Mouse (Mus musculus) kidney, postnatal 0 days (tissue): ENCODE measurements around the gene Rgl1. TPM values are rescaled to one million over a fixed set of nuclear protein-coding genes. Genes with fewer than 3 reads are reported as not detected.
A peak's percentile ranks its signal among the peaks of the same experiment; 100 is the strongest.

ENCODE experiments used
- ATAC-seq: fragments of 200-750 bp; cut with Nextera tagmentation; replicated peaks from 2 replicates; pipeline ENCODE4 v1.8.0; 2017; ENCODE audit warnings: low read depth, moderate number of reproducible peaks, moderate TSS enrichment, moderate library complexity; ENCODE audit not compliant: low FRiP score
- DNase-seq: peaks from one replicate; pipeline ENCODE4 v3.0.0-alpha.2; 2016; ENCODE audit warnings: low spot score
- H3K27ac ChIP-seq: fragments of 300-500 bp; sonication (generic); 2 replicates; pipeline ENCODE4 v1.5.1; 2014; ENCODE audit warnings: mild to moderate bottlenecking
- H3K27me3 ChIP-seq: fragments of 300-500 bp; sonication (generic); 2 replicates; pipeline ENCODE4 v1.6.1; 2014; ENCODE audit warnings: low read length, mixed read lengths; ENCODE audit not compliant: insufficient read depth
- H3K36me3 ChIP-seq: fragments of 300-500 bp; sonication (generic); 2 replicates; pipeline ENCODE4 v1.6.1; 2014; ENCODE audit warnings: low read length, mixed read lengths; ENCODE audit not compliant: insufficient read depth
- H3K4me1 ChIP-seq: fragments of 300-500 bp; sonication (generic); replicated peaks from 2 replicates; pipeline ENCODE4 v1.6.1; 2014; ENCODE audit warnings: antibody characterized with exemption, low read length, mixed read lengths; ENCODE audit not compliant: insufficient read depth
- H3K4me2 ChIP-seq: fragments of 300-500 bp; sonication (generic); 2 replicates; pipeline ENCODE4 v1.6.1; 2014; ENCODE audit warnings: mild to moderate bottlenecking, low read length, moderate library complexity, mixed read lengths
- H3K4me3 ChIP-seq: fragments of 300-500 bp; sonication (generic); replicated peaks from 2 replicates; pipeline ENCODE4 v1.5.1; 2014; ENCODE audit warnings: low read depth, low read length
- H3K9ac ChIP-seq: fragments of 300-500 bp; sonication (generic); 2 replicates; pipeline ENCODE4 v1.6.1; 2014; ENCODE audit warnings: low read depth, low read length
- H3K9me3 ChIP-seq: fragments of 300-500 bp; sonication (generic); replicated peaks from 2 replicates; pipeline ENCODE4 v1.6.1; 2016; ENCODE audit warnings: low read length, inconsistent platforms, mixed read lengths
- CTCF ChIP-seq: IDR thresholded peaks from 2 replicates; pipeline ENCODE4 v1.5.1; 2016; ENCODE audit warnings: antibody characterized with exemption, low read depth, mild to moderate bottlenecking, moderate library complexity
- WGBS: fragments of 180-500 bp; shearing (Covaris S2); extraction: QIAGEN DNeasy Blood & Tissue Kit; methylation state at CpG from one replicate; pipeline ENCODE4 v1.1.7; 2014; 5-methylcytosine and 5-hydroxymethylcytosine counted together
- polyA plus RNA-seq: library from polyadenylated mRNA; unstranded; fragments of >200 nt; fragmentation: Nextera tagmentation; extraction: Ambion mirVana; gene quantifications from 2 replicates; pipeline ENCODE4 v1.2.1, GENCODE M21; 2015

Rgl1 gene
- polyA plus RNA-seq, 1 experiment from 2014 or later, result 59.4 TPM

DNA sequence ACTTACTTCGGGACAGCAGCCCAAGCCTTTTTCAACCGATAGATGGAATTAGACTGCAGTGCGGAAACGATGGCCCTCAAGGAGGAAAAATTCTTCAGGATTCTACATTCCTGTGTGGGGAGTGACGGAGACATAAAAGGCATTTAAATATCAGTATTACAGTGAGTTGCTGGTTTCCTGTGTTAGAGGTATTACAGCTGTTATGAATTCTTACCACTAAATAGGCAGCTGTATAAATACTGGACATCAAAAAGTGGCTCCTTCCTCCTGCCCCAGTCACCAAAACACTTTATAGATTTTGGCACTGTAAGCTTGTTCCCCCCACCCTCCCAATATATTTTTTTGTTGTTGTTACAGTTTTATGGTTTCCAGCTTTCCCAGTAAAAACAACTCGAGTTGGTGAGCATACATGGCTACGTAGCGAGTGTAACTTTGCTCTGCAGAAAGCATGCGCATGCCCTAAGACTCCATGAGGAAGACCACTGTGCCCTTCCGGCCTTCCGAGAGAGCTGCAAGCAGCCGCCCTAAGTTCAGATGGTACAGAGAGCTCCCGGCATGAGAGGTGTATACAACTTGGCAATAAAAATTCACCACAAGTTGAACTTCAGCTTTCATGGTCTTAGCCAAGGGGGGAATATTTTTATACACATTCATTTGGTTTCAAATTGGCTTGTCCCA, 217.0 kb downstream of the Rgl1 start:
- H3K4me3 ChIP-seq, result no peak overlapping the region
- DNase-seq, result peak; percentile 96
- peak overlapping the region; percentile 83 for H3K27ac ChIP-seq
- WGBS, result 55% methylated on average over 13 of the region's 13 CpGs
- H3K9me3 ChIP-seq, result no peaks in the 10 kb centered on the region
- H3K4me1 ChIP-seq, result peaks cover 14% of the 10 kb centered on the region
- no peak overlapping the region for H3K9ac ChIP-seq
- ATAC-seq, result peak; percentile 74; the same call in 1 of the 2 replicates
- peaks cover 33% of the 10 kb centered on the region for H3K36me3 ChIP-seq
- TF ChIP-seq CTCF, result 0 out of 2 replicates have a peak, but pooled peaks have one; percentile 24
- H3K4me2 ChIP-seq, result no peak overlapping the region
- H3K27me3 ChIP-seq, result no peaks in the 10 kb centered on the region

DNA sequence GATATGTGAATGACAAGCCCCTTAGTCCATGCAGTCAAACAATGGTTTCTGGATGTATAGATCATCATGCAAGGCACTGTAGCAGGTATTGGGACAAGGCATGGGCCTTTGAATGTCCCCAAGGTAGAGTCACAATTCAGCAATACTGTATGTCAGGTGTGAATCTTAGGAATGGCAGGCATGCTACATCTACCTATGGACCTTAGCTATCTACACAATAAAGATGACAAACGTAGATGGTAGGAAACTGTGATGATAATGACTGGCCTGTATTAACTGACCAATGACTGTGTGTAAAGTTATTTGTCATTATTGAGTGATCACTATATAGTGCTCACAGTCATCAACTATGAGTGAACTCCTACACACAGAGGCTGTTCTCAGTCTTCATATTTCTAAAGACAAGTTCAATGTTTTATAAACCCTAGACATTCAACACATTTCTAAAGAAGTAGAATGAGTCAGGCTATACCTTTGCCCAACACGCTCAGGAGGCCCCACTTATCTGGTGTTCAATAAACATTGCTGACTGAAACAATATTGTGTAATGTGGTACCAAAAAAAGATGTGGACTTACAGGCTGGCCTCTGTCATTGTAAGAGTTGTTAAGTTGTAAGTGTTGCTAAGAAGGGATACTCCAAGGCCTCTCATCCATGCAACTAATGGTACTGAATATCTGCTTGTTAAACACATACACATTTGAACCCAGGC, 222.5 kb downstream of the Rgl1 start:
- WGBS, result 90% methylated on average over 2 of the region's 2 CpGs
- ATAC-seq (no peak), DNase-seq (no peak)
- Histone ChIP-seq H3K4me2 (no peak overlapping the region), H3K36me3 (peaks cover 42% of the 10 kb centered on the region; the same call in 1 of the 2 replicates), H3K4me3 (no peak overlapping the region), H3K4me1 (no peaks in the 10 kb centered on the region), H3K9me3 (no peaks in the 10 kb centered on the region), H3K27ac (no peak overlapping the region), H3K27me3 (no peaks in the 10 kb centered on the region), H3K9ac (no peak overlapping the region)
- TF ChIP-seq CTCF, result no peak

DNA sequence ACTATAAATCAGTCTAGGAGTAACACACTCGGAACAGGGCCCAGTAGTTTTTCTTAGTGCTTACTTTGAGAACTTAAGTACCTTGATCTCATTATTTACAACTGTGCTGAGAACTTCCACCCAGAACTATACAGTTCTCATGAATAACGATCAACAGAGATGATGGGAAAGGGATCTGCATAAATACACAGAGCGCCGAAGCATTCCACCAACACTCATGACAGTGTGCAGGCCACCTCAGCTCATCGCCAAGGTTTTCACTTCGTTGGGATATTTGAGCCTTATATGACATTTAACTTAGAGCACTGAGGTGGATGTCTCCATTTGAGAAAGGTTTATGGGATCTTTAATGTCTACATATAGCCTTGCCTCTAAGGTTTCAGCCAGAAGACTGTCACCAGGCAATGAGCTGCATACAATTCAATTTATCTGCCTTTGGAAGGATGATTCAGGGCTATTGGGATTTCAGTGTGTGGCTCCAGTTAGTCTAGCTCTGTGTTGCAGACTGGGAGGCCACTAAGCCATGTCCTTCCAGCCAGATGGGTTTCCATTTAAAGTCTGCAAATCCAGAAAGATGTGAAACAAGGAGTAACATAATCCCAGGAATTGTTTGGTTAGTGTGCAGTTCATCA, 223.3 kb downstream of the Rgl1 start:
- peaks cover 39% of the 10 kb centered on the region; the same call in 1 of the 2 replicates for H3K36me3 ChIP-seq
- no peak overlapping the region for H3K27ac ChIP-seq

DNA sequence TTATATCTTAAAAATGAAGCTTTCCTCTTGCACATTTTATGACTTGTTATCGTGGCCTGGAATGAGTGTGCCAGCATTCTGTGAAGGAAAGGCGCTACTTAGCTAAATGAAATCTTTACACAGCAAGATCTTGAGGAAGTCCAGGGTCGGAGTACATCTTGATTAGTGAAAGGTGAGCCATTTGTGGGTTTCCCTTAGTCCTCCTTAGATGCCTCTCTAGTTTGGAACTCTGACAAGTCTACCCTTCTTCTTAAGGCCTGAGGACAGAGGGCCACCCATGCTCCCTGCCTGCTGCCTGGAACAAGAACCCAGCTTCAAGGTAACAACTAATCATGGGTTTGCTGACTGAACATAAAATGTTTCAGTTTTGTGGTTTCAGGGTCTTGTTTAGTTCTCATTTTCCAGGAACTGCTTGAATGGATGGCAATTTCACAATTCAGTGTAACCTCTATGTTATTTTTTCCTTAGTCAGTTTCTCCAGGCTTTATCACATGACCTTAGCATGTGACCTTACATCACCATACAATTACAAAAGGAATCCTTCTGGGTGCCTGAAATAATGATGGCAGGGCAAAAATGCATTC, 225.8 kb downstream of the Rgl1 start:
- H3K27me3 ChIP-seq, result no peaks in the 10 kb centered on the region
- H3K9ac ChIP-seq, result no peak overlapping the region
- DNase-seq (no peak), ATAC-seq (no peak)
- no peak overlapping the region for H3K4me2 ChIP-seq
- H3K9me3 ChIP-seq, result no peaks in the 10 kb centered on the region
- H3K36me3 ChIP-seq, result peaks cover 32% of the 10 kb centered on the region; the same call in 1 of the 2 replicates
- WGBS, result 70% methylated on average over 3 of the region's 3 CpGs
- H3K4me3 ChIP-seq, result no peak overlapping the region
- H3K4me1 ChIP-seq, result no peaks in the 10 kb centered on the region
- H3K27ac ChIP-seq, result no peak overlapping the region
- TF ChIP-seq CTCF, result no peak

More for the DNA sequence above, 223.3 kb downstream of the Rgl1 start:
- H3K9ac ChIP-seq, result no peak overlapping the region
- H3K4me2 ChIP-seq, result no peak overlapping the region
- no peak for TF ChIP-seq CTCF
- H3K27me3 ChIP-seq, result no peaks in the 10 kb centered on the region
- ATAC-seq (no peak), DNase-seq (no peak)
- H3K4me3 ChIP-seq, result no peak overlapping the region
- WGBS, result 39% methylated on average over 6 of the region's 6 CpGs
- no peaks in the 10 kb centered on the region for H3K9me3 ChIP-seq
- no peaks in the 10 kb centered on the region for H3K4me1 ChIP-seq

DNA sequence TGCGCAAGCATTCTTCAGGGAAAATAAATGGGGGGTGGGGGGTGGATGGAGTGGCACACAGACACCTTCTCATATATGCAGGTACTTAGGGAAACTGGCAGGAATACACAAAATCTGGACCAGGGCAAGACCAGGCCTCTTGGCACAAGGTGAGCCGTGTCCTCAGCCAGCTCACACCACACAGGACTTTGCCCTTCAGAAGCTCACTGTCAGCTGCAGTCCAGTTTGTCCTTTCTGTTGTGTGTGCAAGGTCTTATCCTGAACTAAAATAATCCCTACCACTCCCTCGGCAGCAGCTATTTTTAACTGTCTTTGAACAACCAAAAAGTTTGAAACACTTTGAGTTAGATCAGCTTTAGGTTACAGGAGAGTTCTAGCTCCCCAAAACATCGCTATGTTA, 227.3 kb downstream of the Rgl1 start:
- H3K27ac ChIP-seq, result no peak overlapping the region
- H3K36me3 ChIP-seq, result peaks cover 24% of the 10 kb centered on the region; the same call in 1 of the 2 replicates
- no peak overlapping the region for H3K4me2 ChIP-seq
- 83% methylated on average over 4 of the region's 4 CpGs for WGBS
- no peak for TF ChIP-seq CTCF
- ATAC-seq, result no peak
- H3K4me1 ChIP-seq, result no peaks in the 10 kb centered on the region
- H3K27me3 ChIP-seq, result no peaks in the 10 kb centered on the region
- no peaks in the 10 kb centered on the region for H3K9me3 ChIP-seq
- no peak overlapping the region for H3K9ac ChIP-seq
- no peak for DNase-seq
- H3K4me3 ChIP-seq, result no peak overlapping the region

DNA sequence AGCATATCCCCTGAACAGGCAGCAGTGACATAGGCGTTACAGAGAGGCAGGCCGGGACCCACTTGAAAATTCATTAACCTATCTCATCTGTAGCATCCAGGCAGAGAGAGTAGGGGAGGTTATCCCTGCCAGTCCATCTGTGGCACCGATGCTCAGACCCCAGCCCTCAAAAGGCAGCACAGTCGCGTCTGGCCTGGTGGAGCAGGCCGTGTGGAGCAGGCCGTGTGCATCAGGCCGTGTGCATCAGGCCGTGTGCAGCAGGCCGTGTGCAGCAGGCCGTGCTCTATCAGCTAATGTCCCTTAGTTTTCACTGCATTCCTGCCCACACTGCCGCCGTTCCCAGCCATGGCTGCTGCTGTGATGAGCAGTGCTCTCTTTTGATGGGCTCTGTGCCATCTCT, 229.0 kb downstream of the Rgl1 start:
- peak; percentile 52 for ATAC-seq
- H3K36me3 ChIP-seq, result peaks cover 13% of the 10 kb centered on the region; the same call in 1 of the 2 replicates
- no peak for TF ChIP-seq CTCF
- no peak for DNase-seq
- H3K27me3 ChIP-seq, result no peaks in the 10 kb centered on the region
- 54% methylated on average over 13 of the region's 13 CpGs for WGBS
- H3K4me2 ChIP-seq, result no peak overlapping the region
- no peak overlapping the region for H3K9ac ChIP-seq
- H3K27ac ChIP-seq, result no peak overlapping the region
- no peaks in the 10 kb centered on the region for H3K4me1 ChIP-seq
- H3K4me3 ChIP-seq, result no peak overlapping the region
- H3K9me3 ChIP-seq, result no peaks in the 10 kb centered on the region
